Mouse (Mus musculus) liver, adult 2 months (tissue): ENCODE data around the gene Bdh1. TPM values are rescaled to one million over a fixed set of nuclear protein-coding genes. Genes with fewer than 3 reads are reported as not detected.

Experiments used
- DNase-seq: peaks from one replicate; pipeline ENCODE4 v3.0.0-alpha.2; 2011; ENCODE audit warnings: low read depth, low spot score; ENCODE audit errors: extremely low read depth
- H3K27ac ChIP-seq: fragments of 200-500 bp; replicated peaks from 2 replicates; pipeline ENCODE4 v1.5.1; 2012; ENCODE audit warnings: low read depth, mild to moderate bottlenecking, control low read depth, inconsistent platforms, low read length; ENCODE audit not compliant: insufficient read depth
- H3K27me3 ChIP-seq: fragments of 200-500 bp; 2 replicates; pipeline ENCODE4 v1.6.1; 2012; ENCODE audit warnings: mild to moderate bottlenecking, moderate library complexity, low read length, inconsistent platforms; ENCODE audit not compliant: control insufficient read depth, insufficient read depth
- H3K36me3 ChIP-seq: fragments of 200-500 bp; 2 replicates; pipeline ENCODE4 v1.6.1; 2012; ENCODE audit warnings: low read length, inconsistent platforms; ENCODE audit not compliant: control insufficient read depth, insufficient read depth
- H3K4me1 ChIP-seq: fragments of 200-500 bp; 2 replicates; pipeline ENCODE4 v1.6.1; 2011; ENCODE audit warnings: low read length; ENCODE audit not compliant: control insufficient read depth, insufficient read depth
- H3K4me3 ChIP-seq: fragments of 200-500 bp; 2 replicates; pipeline ENCODE4 v1.5.1; 2011; ENCODE audit warnings: low read depth, mild to moderate bottlenecking, control low read depth, low read length, moderate library complexity; ENCODE audit not compliant: insufficient read depth
- H3K79me2 ChIP-seq: fragments of 200-500 bp; 2 replicates; pipeline ENCODE4 v1.6.1; 2012; ENCODE audit warnings: inconsistent platforms, mild to moderate bottlenecking, low read length, moderate library complexity; ENCODE audit not compliant: control insufficient read depth, insufficient read depth
- H3K9ac ChIP-seq: fragments of 200-500 bp; 2 replicates; pipeline ENCODE4 v1.6.1; 2012; ENCODE audit warnings: low read depth, mild to moderate bottlenecking, control low read depth, inconsistent platforms, low read length
- CTCF ChIP-seq: fragments of 200-500 bp; IDR thresholded peaks from 2 replicates; pipeline ENCODE4 v1.5.1; 2011; ENCODE audit warnings: low read depth, low read length, control low read depth
- POLR2A ChIP-seq: fragments of 200-500 bp; IDR thresholded peaks from 2 replicates; pipeline ENCODE4 v1.6.1; 2011; ENCODE audit warnings: low read length, control low read depth; ENCODE audit not compliant: insufficient read depth; ENCODE audit errors: extremely low read depth
- WGBS: fragments of 180-500 bp; shearing (Covaris S2); methylation state at CpG from one replicate; pipeline ENCODE4 v1.1.7; 2018; 5-methylcytosine and 5-hydroxymethylcytosine counted together
- polyA plus RNA-seq: library from polyadenylated mRNA; depleted of rRNA; stranded (reverse); fragments of >200 nt; gene quantifications from 2 replicates; pipeline ENCODE4 v1.2.3, GENCODE M21; 2012
- total RNA-seq: library from RNA; depleted of rRNA; stranded (reverse); fragments of >200 nt; gene quantifications from 2 replicates; pipeline ENCODE4 v1.2.3, GENCODE M21; 2014

The Bdh1 gene
- total and polyA plus RNA-seq, 2 experiments: 185 to 314 TPM

GRCm38 (mm10) chr16:31402096-31402495 lies 20.0 kb upstream of the Bdh1 start:
- peak; percentile 75 for DNase-seq
- 38% methylated on average over 8 of the region's 8 CpGs for WGBS
- peaks cover 1% of the 10 kb centered on the region; the same call in 1 of the 2 replicates for H3K4me1 ChIP-seq

GRCm38 (mm10) chr16:31403971-31404370 lies 18.1 kb upstream of the Bdh1 start:
- DNase-seq: no peak
- H3K27ac ChIP-seq: no peak overlapping the region
- no peak overlapping the region for H3K4me3 ChIP-seq
- WGBS: 80% methylated on average over 4 of the region's 4 CpGs
- TF ChIP-seq CTCF: no peak
- no peak for TF ChIP-seq POLR2A
- H3K79me2 ChIP-seq: no peaks in the 10 kb centered on the region
- H3K9ac ChIP-seq: no peak overlapping the region
- no peaks in the 10 kb centered on the region for H3K27me3 ChIP-seq
- H3K36me3 ChIP-seq: no peaks in the 10 kb centered on the region
- peaks cover 1% of the 10 kb centered on the region; the same call in 1 of the 2 replicates for H3K4me1 ChIP-seq

More at GRCm38 (mm10) chr16:31402096-31402495, 20.0 kb upstream of the Bdh1 start:
- H3K4me3 ChIP-seq: no peak overlapping the region
- TF ChIP-seq POLR2A (no peak), CTCF (no peak)
- H3K9ac ChIP-seq: no peak overlapping the region
- H3K36me3 ChIP-seq: no peaks in the 10 kb centered on the region
- no peaks in the 10 kb centered on the region for H3K79me2 ChIP-seq
- no peaks in the 10 kb centered on the region for H3K27me3 ChIP-seq
- no peak overlapping the region for H3K27ac ChIP-seq

DNA sequence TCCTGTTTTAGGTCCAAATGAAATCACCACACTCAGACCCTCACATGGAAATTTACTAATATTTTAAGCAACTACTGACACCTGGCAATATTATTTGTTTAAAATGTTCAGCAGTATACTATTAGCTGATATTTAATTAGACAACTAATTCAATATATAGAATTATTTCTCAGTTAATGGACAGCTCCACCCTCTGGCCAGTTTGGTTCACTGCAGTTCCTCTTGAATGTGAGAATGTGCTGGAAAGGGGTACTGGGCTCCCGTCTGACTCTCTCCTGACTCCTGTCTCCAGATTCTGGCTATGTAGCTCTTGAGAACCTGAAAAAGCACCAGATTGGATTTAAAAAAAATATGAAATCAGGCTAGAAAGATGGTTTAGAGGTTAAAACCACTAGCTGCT lies 17.0 kb upstream of the Bdh1 start:
- Histone ChIP-seq H3K4me1 (peaks cover 1% of the 10 kb centered on the region; the same call in 1 of the 2 replicates), H3K36me3 (no peaks in the 10 kb centered on the region), H3K4me3 (no peak overlapping the region), H3K79me2 (no peaks in the 10 kb centered on the region), H3K27me3 (no peaks in the 10 kb centered on the region), H3K9ac (no peak overlapping the region), H3K27ac (no peak overlapping the region)
- 69% methylated on average over 1 of the region's 1 CpGs for WGBS
- DNase-seq: no peak
- peak; percentile 29; the same call in 1 of the 2 replicates for TF ChIP-seq CTCF
- TF ChIP-seq POLR2A: no peak

- Histone ChIP-seq H3K9ac (no peak overlapping the region), H3K4me3 (no peak overlapping the region), H3K27me3 (no peaks in the 10 kb centered on the region), H3K27ac (no peak overlapping the region), H3K36me3 (no peaks in the 10 kb centered on the region), H3K4me1 (no peaks in the 10 kb centered on the region), H3K79me2 (no peaks in the 10 kb centered on the region)
- WGBS: 83% methylated on average over 3 of the region's 3 CpGs
- no peak for DNase-seq
- no peak for TF ChIP-seq CTCF
- TF ChIP-seq POLR2A: no peak
Measured at GRCm38 (mm10) chr16:31407872-31408271, 14.2 kb upstream of the Bdh1 start.

DNA sequence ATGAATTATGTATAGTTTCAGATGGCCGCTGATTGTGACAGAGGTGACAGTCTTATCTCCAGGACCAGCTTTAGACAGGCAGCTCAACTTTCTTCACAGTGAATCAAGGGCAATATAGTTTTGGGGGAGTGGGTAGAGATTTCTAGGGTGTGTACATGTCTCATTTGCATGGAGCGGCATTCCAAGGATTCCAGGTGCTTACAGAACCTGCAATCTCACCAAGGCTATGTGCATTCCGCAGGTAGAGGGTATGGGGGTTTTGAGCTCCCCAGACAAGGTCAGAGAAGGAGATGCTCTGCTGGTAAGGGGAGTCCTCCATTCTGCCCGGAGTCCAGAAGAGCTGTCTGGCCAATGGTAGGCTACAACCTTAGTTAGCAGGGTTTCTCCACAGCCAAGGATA lies 11.1 kb upstream of the Bdh1 start:
- no peak for DNase-seq
- Histone ChIP-seq H3K4me1 (peaks cover 4% of the 10 kb centered on the region), H3K79me2 (no peaks in the 10 kb centered on the region), H3K9ac (no peak overlapping the region), H3K27ac (no peak overlapping the region), H3K27me3 (no peaks in the 10 kb centered on the region), H3K4me3 (no peak overlapping the region), H3K36me3 (no peaks in the 10 kb centered on the region)
- TF ChIP-seq POLR2A (no peak), CTCF (no peak)
- WGBS: 90% methylated on average over 4 of the region's 4 CpGs

- 14% methylated on average over 14 of the region's 14 CpGs for WGBS
- no peak for TF ChIP-seq POLR2A
- no peak for TF ChIP-seq CTCF
- Histone ChIP-seq H3K4me1 (peaks cover 4% of the 10 kb centered on the region), H3K9ac (no peak overlapping the region), H3K27ac (peak overlapping the region; percentile 59), H3K36me3 (no peaks in the 10 kb centered on the region), H3K27me3 (no peaks in the 10 kb centered on the region), H3K79me2 (no peaks in the 10 kb centered on the region), H3K4me3 (no peak overlapping the region)
- peak; percentile 94 for DNase-seq
Measured at GRCm38 (mm10) chr16:31412321-31412720, 9.8 kb upstream of the Bdh1 start.

- no peak overlapping the region for H3K4me3 ChIP-seq
- no peak overlapping the region for H3K9ac ChIP-seq
- WGBS: 51% methylated on average over 3 of the region's 3 CpGs
- H3K36me3 ChIP-seq: no peaks in the 10 kb centered on the region
- peaks cover 4% of the 10 kb centered on the region for H3K4me1 ChIP-seq
- no peaks in the 10 kb centered on the region for H3K79me2 ChIP-seq
- H3K27ac ChIP-seq: no peak overlapping the region
- no peak for TF ChIP-seq POLR2A
- no peak for TF ChIP-seq CTCF
- DNase-seq: no peak
- no peaks in the 10 kb centered on the region for H3K27me3 ChIP-seq
Measured at GRCm38 (mm10) chr16:31413777-31414176, 8.3 kb upstream of the Bdh1 start.
